Mouse (Mus musculus) heart, adult 2 months (tissue): Measurements from ENCODE around the gene Podxl2. TPM values are rescaled to one million over a fixed set of nuclear protein-coding genes. Genes with fewer than 3 reads are reported as not detected.

ENCODE experiments used
- DNase-seq, 2 experiments: peaks; one replicate each; pipeline ENCODE4 v3.0.0; 2021
- H3K27ac ChIP-seq: fragments of 200-600 bp; 2 replicates; pipeline ENCODE4 v1.8.1; 2022
- H3K27me3 ChIP-seq: fragments of 200-500 bp; 2 replicates; pipeline ENCODE4 v1.6.1; 2012; ENCODE audit warnings: mild to moderate bottlenecking, low read length, inconsistent platforms, mixed read lengths; ENCODE audit not compliant: control insufficient read depth, insufficient read depth
- H3K36me3 ChIP-seq: fragments of 200-500 bp; 2 replicates; pipeline ENCODE4 v1.6.1; 2012; ENCODE audit warnings: low read length, inconsistent platforms; ENCODE audit not compliant: control insufficient read depth, insufficient read depth
- H3K4me1 ChIP-seq: fragments of 200-500 bp; 2 replicates; pipeline ENCODE4 v1.6.1; 2011; ENCODE audit warnings: low read length; ENCODE audit not compliant: control insufficient read depth, insufficient read depth
- H3K4me3 ChIP-seq: fragments of 200-600 bp; 2 replicates; pipeline ENCODE4 v1.8.1; 2022
- H3K79me2 ChIP-seq: fragments of 200-500 bp; replicated peaks from 2 replicates; pipeline ENCODE4 v1.6.1; 2012; ENCODE audit warnings: mild to moderate bottlenecking, inconsistent platforms, low read length, moderate library complexity, mixed read lengths; ENCODE audit not compliant: control insufficient read depth, insufficient read depth
- H3K9ac ChIP-seq: fragments of 200-500 bp; 2 replicates; pipeline ENCODE4 v1.6.1; 2012; ENCODE audit warnings: low read depth, mild to moderate bottlenecking, control low read depth, inconsistent platforms, low read length, mixed read lengths
- CTCF ChIP-seq: fragments of 200-600 bp; IDR thresholded peaks from 2 replicates; pipeline ENCODE4 v1.8.1; 2022; ENCODE audit warnings: antibody characterized with exemption, mild to moderate bottlenecking, moderate library complexity
- EP300 ChIP-seq: fragments of 200-500 bp; IDR thresholded peaks from 2 replicates; pipeline ENCODE4 v1.6.1; 2011; ENCODE audit warnings: low read depth, low read length, control low read depth; ENCODE audit not compliant: insufficient read depth
- POLR2A ChIP-seq: fragments of 200-500 bp; IDR thresholded peaks from 2 replicates; pipeline ENCODE4 v1.6.1; 2011; ENCODE audit warnings: mild to moderate bottlenecking, low read depth, low read length, control low read depth; ENCODE audit not compliant: insufficient read depth
- WGBS: fragments of 180-500 bp; shearing (Covaris S2); methylation state at CpG from one replicate; pipeline ENCODE4 v1.1.7; 2018; 5-methylcytosine and 5-hydroxymethylcytosine counted together
- intact Hi-C: fragments of 180-260 bp; cut with DNase I; formaldehyde crosslinking; loops from one replicate; pipeline ENCODE4 v1.15.1; 2025
- polyA plus RNA-seq: library from polyadenylated mRNA; depleted of rRNA; stranded (reverse); fragments of >200 nt; gene quantifications from 2 replicates; pipeline ENCODE4 v1.2.3, GENCODE M21; 2012
- total RNA-seq, 2 experiments: library from RNA; stranded (reverse); gene quantifications; 2 replicates each; pipeline ENCODE4 v1.2.3; 2021

The Podxl2 gene
- total and polyA plus RNA-seq, 3 experiments, result 13.1 to 26.2 (median 15.9) TPM

- no peak for DNase-seq
- intact Hi-C loops, result no loop called here
- WGBS, result 96% methylated on average over 12 of the region's 12 CpGs
- H3K4me3 ChIP-seq, result no peak overlapping the region
- H3K4me1 ChIP-seq, result no peaks in the 10 kb centered on the region
- H3K27ac ChIP-seq, result no peak overlapping the region
- H3K79me2 ChIP-seq, result no peaks in the 10 kb centered on the region
- H3K36me3 ChIP-seq, result no peaks in the 10 kb centered on the region
- TF ChIP-seq CTCF (no peak), POLR2A (no peak), EP300 (no peak)
- H3K27me3 ChIP-seq, result no peaks in the 10 kb centered on the region
- no peak overlapping the region for H3K9ac ChIP-seq
Observed at GRCm38 (mm10) chr6:88885644-88886416, 11.0 kb upstream of the Podxl2 start.

- H3K27ac ChIP-seq, result no peak overlapping the region
- intact Hi-C loops, result no loop called here
- H3K27me3 ChIP-seq, result no peaks in the 10 kb centered on the region
- TF ChIP-seq EP300, result no peak
- TF ChIP-seq POLR2A, result no peak
- TF ChIP-seq CTCF, result no peak
- H3K36me3 ChIP-seq, result no peaks in the 10 kb centered on the region
- no peak overlapping the region for H3K9ac ChIP-seq
- 95% methylated on average over 17 of the region's 17 CpGs for WGBS
- H3K79me2 ChIP-seq, result no peaks in the 10 kb centered on the region
- DNase-seq, result no peak
- H3K4me1 ChIP-seq, result no peaks in the 10 kb centered on the region
- no peak overlapping the region for H3K4me3 ChIP-seq
Observed at GRCm38 (mm10) chr6:88884690-88885089, 9.8 kb upstream of the Podxl2 start.

- intact Hi-C loops, result no loop called here
- H3K27ac ChIP-seq, result no peak overlapping the region
- WGBS, result 90% methylated on average over 10 of the region's 10 CpGs
- DNase-seq, result no peak
- no peaks in the 10 kb centered on the region for H3K79me2 ChIP-seq
- H3K9ac ChIP-seq, result no peak overlapping the region
- no peak overlapping the region for H3K4me3 ChIP-seq
- no peaks in the 10 kb centered on the region for H3K36me3 ChIP-seq
- no peak for TF ChIP-seq CTCF
- no peak for TF ChIP-seq EP300
- TF ChIP-seq POLR2A, result no peak
- H3K27me3 ChIP-seq, result no peaks in the 10 kb centered on the region
- H3K4me1 ChIP-seq, result no peaks in the 10 kb centered on the region
Observed at GRCm38 (mm10) chr6:88884195-88884594, 9.4 kb upstream of the Podxl2 start.

GRCm38 (mm10) chr6:88881334-88881733 is 6.5 kb upstream of the Podxl2 start:
- H3K27ac ChIP-seq, result no peak overlapping the region
- H3K36me3 ChIP-seq, result no peaks in the 10 kb centered on the region
- H3K4me1 ChIP-seq, result no peaks in the 10 kb centered on the region
- 91% methylated on average over 7 of the region's 7 CpGs for WGBS
- H3K9ac ChIP-seq, result no peak overlapping the region
- intact Hi-C loops, result no loop called here
- H3K4me3 ChIP-seq, result no peak overlapping the region
- no peaks in the 10 kb centered on the region for H3K79me2 ChIP-seq
- no peak for DNase-seq
- H3K27me3 ChIP-seq, result no peaks in the 10 kb centered on the region
- TF ChIP-seq POLR2A (no peak), EP300 (no peak), CTCF (no peak)

- TF ChIP-seq CTCF, result peak; percentile 30
- no peak for TF ChIP-seq EP300
- intact Hi-C loops, result no loop called here
- no peak for DNase-seq
- Histone ChIP-seq H3K36me3 (no peaks in the 10 kb centered on the region), H3K9ac (no peak overlapping the region), H3K27ac (no peak overlapping the region), H3K79me2 (no peaks in the 10 kb centered on the region), H3K27me3 (peaks cover under 1% of the 10 kb centered on the region; the same call in 1 of the 2 replicates), H3K4me1 (no peaks in the 10 kb centered on the region), H3K4me3 (no peak overlapping the region)
- 71% methylated on average over 4 of the region's 4 CpGs for WGBS
Observed at GRCm38 (mm10) chr6:88879471-88879870, 4.6 kb upstream of the Podxl2 start.

- TF ChIP-seq POLR2A, result no peak
- no peak for TF ChIP-seq CTCF
- no peak for TF ChIP-seq EP300
- DNase-seq, result no peak
- H3K27me3 ChIP-seq, result peaks cover 2% of the 10 kb centered on the region; the same call in 1 of the 2 replicates
- H3K4me3 ChIP-seq, result peak overlapping the region; percentile 50
- intact Hi-C loops, result no loop called here
- no peaks in the 10 kb centered on the region for H3K4me1 ChIP-seq
- whole genome bisulfite sequencing, result 5% methylated on average over 74 of the region's 74 CpGs
- H3K9ac ChIP-seq, result peak overlapping the region; percentile 75
- no peak overlapping the region for H3K27ac ChIP-seq
- H3K36me3 ChIP-seq, result no peaks in the 10 kb centered on the region
- H3K79me2 ChIP-seq, result no peaks in the 10 kb centered on the region
Observed at GRCm38 (mm10) chr6:88873965-88874867, 628 bp downstream of the Podxl2 start.
